Mouse (Mus musculus): ENCODE results near the gene Scn5a. TPM values are rescaled to one million over a fixed set of nuclear protein-coding genes. Genes with fewer than 3 reads are reported as not detected.
A peak's percentile ranks its signal among the peaks of the same experiment; 100 is the strongest.

The Scn5a gene
- polyA plus RNA-seq, 1 experiment = 0.41 TPM

DNA sequence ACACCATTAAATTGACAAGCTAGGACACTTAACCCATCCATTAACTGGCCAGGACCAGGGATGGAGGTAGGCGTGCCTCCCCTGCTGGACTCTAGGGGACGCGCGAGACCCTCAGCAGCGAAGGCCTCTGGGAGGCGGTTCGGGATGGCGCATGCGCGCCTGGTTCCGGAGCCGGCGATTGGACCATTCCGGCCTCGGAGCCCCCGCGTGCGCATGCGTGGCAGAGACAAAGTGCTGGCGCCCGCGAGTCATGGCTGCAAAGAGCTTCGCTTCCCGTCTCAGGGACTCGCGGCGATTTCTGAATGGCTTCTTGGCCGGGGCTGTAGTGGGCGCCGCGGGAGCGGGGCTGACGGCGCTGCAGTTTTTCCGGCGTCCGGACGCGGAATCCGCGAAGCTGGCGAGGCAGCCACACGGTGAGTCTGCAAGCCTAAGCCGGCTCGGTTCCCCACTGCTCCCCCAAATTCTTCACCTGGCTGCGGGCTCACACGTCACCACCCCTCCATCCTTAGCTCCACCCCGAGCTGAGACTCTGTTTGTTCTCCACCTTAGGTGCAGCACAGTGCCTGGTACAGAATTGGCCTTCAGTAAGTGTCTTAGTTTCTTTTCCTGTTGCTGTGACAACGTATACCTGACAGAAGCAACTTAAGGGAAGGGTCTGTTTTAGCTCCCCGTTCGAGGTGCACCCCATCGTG is 133.9 kb downstream of the Scn5a start, which contains the start of gene Exog:
TSS of gene Exog (plus strand) at position 206 of the 692 bp plus-strand sequence.
- Histone ChIP-seq H3K27me3 (ENCODE audit: control insufficient read depth, insufficient read depth, low read length) (no peaks in the 10 kb centered on the region), H3K4me1 (ENCODE audit: control insufficient read depth, insufficient read depth, insufficient read length, low read length) (peaks cover 5% of the 10 kb centered on the region; the same call in 1 of the 2 replicates), H3K36me3 (ENCODE audit: control insufficient read depth, insufficient read depth, low read length) (peaks cover 11% of the 10 kb centered on the region), H3K27ac (ENCODE audit: insufficient read depth, low read depth, low read length) (peak within 1 kb of the TSS; percentile 2; the same call in 1 of the 2 replicates), H3K4me3 (ENCODE audit: low read depth, low read length) (peak within 1 kb of the TSS; percentile 72)
- TF ChIP-seq CTCF (IDR thresholded peaks at IDR 0.05; ENCODE audit: extremely low read depth, insufficient read length, insufficient replicate concordance, low read depth, low read length) = peak; percentile 60
- TF ChIP-seq POLR2A (IDR thresholded peaks at IDR 0.05; ENCODE audit: low read depth, low read length) = peak; percentile 42; the same call in 1 of the 2 replicates
- WGBS = under 1% methylated on average over 52 of the region's 52 CpGs

DNA sequence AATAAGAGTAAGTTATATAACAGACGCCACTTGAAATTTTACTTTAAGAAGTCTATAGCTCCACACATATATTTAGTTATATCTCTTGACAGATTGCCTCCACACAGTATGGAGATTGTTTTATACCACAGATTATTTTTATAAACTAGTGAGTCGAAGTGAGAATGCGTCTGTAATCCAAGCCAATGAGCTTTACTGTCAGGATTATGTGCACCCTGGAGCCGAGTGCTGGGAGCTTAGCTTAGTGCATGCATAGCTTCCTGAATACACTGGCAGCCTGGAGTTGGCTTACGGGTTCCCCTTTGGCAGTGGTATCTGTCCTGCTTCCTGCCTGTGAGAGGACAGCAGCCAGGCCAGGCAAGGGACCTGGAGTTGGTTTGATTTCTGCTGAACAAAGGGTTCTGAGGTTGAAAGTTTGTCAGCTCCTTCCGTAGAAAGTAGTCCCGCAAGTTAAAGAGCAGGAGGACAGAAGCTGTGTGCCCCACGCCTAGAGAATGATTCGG is 140.3 kb downstream of the Scn5a start:
- WGBS = 74% methylated on average over 9 of the region's 9 CpGs
- Histone ChIP-seq H3K4me3 (ENCODE audit: low read depth, low read length) (no peak overlapping the region), H3K4me1 (ENCODE audit: control insufficient read depth, insufficient read depth, insufficient read length, low read length) (no peaks in the 10 kb centered on the region; the same call in 1 of the 2 replicates), H3K27ac (ENCODE audit: insufficient read depth, low read depth, low read length) (no peak overlapping the region), H3K27me3 (ENCODE audit: control insufficient read depth, insufficient read depth, low read length) (no peaks in the 10 kb centered on the region), H3K36me3 (ENCODE audit: control insufficient read depth, insufficient read depth, low read length) (peaks cover 5% of the 10 kb centered on the region; the same call in 1 of the 2 replicates)
- TF ChIP-seq POLR2A (IDR thresholded peaks at IDR 0.05; ENCODE audit: low read depth, low read length) (no peak), CTCF (IDR thresholded peaks at IDR 0.05; ENCODE audit: extremely low read depth, insufficient read length, insufficient replicate concordance, low read depth, low read length) (no peak)

DNA sequence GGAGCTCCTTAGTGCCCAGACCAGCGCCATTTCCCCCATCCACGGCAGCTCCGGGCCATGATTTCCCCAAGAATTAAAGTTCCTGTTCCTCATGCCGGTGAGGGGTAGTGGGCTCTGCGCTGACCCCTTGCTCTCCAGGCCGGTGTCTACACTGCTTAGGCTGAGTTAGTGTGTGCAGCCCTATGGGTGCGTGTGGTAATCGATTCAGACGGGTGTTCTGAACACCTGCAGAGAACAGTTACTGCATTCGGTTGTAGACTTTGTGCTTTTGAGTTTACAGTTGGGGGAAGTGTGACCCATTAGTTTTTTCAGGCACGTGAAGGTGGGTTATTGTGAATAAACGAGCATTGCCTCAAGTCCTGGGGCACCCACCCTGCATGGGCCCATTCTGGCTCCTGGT is 140.8 kb downstream of the Scn5a start:
- peaks cover 5% of the 10 kb centered on the region; the same call in 1 of the 2 replicates for H3K36me3 ChIP-seq (ENCODE audit: control insufficient read depth, insufficient read depth, low read length)
- TF ChIP-seq CTCF (IDR thresholded peaks at IDR 0.05; ENCODE audit: extremely low read depth, insufficient read length, insufficient replicate concordance, low read depth, low read length) (no peak), POLR2A (IDR thresholded peaks at IDR 0.05; ENCODE audit: low read depth, low read length) (no peak)
- H3K27ac ChIP-seq (ENCODE audit: insufficient read depth, low read depth, low read length) = no peak overlapping the region
- H3K4me1 ChIP-seq (ENCODE audit: control insufficient read depth, insufficient read depth, insufficient read length, low read length) = no peaks in the 10 kb centered on the region; the same call in 1 of the 2 replicates
- no peak overlapping the region for H3K4me3 ChIP-seq (ENCODE audit: low read depth, low read length)
- 41% methylated on average over 12 of the region's 12 CpGs for WGBS
- no peaks in the 10 kb centered on the region for H3K27me3 ChIP-seq (ENCODE audit: control insufficient read depth, insufficient read depth, low read length)

DNA sequence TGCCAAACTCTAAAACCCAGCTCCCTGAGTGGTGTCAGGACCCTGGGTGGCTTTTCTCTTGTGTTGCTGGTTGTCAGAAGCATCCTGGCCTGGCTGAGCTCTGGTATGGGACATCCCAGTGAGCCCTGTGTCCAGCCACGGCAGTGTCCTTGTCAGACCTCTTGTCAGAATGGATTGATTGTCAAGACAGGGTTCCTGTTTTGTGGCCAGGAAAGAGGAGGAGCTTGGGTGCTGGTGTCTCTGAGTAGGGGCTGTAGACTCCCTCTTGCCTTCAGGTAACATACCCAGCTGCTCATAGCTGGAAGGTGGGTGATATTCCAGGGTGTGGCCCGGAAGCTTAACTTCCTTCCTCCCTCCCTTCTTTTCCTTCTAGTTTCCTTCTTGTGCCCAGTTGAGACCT is 143.0 kb downstream of the Scn5a start:
- no peak overlapping the region for H3K27ac ChIP-seq (ENCODE audit: insufficient read depth, low read depth, low read length)
- H3K4me3 ChIP-seq (ENCODE audit: low read depth, low read length) = no peak overlapping the region
- peaks cover 7% of the 10 kb centered on the region for H3K36me3 ChIP-seq (ENCODE audit: control insufficient read depth, insufficient read depth, low read length)
- no peaks in the 10 kb centered on the region for H3K27me3 ChIP-seq (ENCODE audit: control insufficient read depth, insufficient read depth, low read length)
- no peaks in the 10 kb centered on the region; the same call in 1 of the 2 replicates for H3K4me1 ChIP-seq (ENCODE audit: control insufficient read depth, insufficient read depth, insufficient read length, low read length)
- TF ChIP-seq CTCF (IDR thresholded peaks at IDR 0.05; ENCODE audit: extremely low read depth, insufficient read length, insufficient replicate concordance, low read depth, low read length) = no peak
- TF ChIP-seq POLR2A (IDR thresholded peaks at IDR 0.05; ENCODE audit: low read depth, low read length) = no peak
- WGBS = 68% methylated on average over 2 of the region's 2 CpGs

Other genes with a start within 250 kb of the Scn5a start
- 389 and 776 TPM in 2 replicates for gene Acaa1a, start 239.3 kb downstream of the Scn5a start, polyA plus RNA-seq (2012; rRNA removed)
- 14.4 and 25.2 TPM in 2 replicates for gene Myd88, start 237.6 kb downstream of the Scn5a start, polyA plus RNA-seq (2012; rRNA removed)
- 8.0 and 8.9 TPM in 2 replicates for gene Xylb, start 221.6 kb downstream of the Scn5a start, polyA plus RNA-seq (2012; rRNA removed)
- not detected in 2 replicates for gene Slc22a14, start 213.5 kb downstream of the Scn5a start, polyA plus RNA-seq (2012; rRNA removed)
- 2.3 and 5.9 TPM in 2 replicates for gene Acvr2b, start 176.9 kb downstream of the Scn5a start, polyA plus RNA-seq (2012; rRNA removed)
- 0.91 and 1.1 TPM in 2 replicates for gene Exog, start 134.1 kb downstream of the Scn5a start, polyA plus RNA-seq (2012; rRNA removed)
- gene Scn10a, start 140.3 kb upstream of the Scn5a start, polyA plus RNA-seq (2012; rRNA removed) = 0.01 TPM in 1 of 2 replicates, not detected in the other
- 0.09 TPM in 2 replicates for gene Scn11a, start 246.4 kb upstream of the Scn5a start, polyA plus RNA-seq (2012; rRNA removed)